27 mouse cellular contexts compared by ENCODE assay signal in the genomic region with DNA sequence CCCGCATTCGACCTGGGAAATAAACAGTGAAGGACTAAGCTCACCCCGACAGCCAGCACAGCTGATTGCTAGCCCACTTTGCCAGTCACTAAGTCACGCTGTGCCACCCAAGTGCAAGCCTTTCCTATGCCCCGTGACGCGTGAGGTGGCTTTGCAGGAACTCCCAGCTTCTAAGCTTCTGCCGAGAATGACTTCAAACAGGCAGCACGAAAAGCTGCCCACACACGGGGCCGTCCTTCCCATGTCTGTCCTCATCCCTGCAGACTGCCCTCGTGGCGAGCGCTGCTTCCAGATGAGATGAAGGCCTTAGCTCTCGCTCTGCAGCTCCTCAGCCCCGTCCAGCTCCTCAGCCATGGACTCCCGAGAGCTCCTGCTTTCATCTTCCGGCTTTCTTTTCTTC. TPM values are rescaled to one million over a fixed set of nuclear protein-coding genes. Genes with fewer than 3 reads are reported as not detected.
DNase-seq lines count a peak whose midpoint lies in the region; ATAC-seq and TF ChIP-seq lines count a peak whose summit lies in the region.
"Had no signal": no experiment of that assay in that cellular context is flagged by ENCODE, and none has a peak within 500 bp of the region (broad histone marks: within the 10 kb centered on the region; RNA-seq: fewer than 3 reads in every experiment).

No protein-coding gene starts in this region.

- WGBS in lung, embryonic 14.5 days, result 50% methylated on average over 18 of the region's 18 CpGs
- WGBS in midbrain, embryonic 12.5 days, result 78% methylated on average over 18 of the region's 18 CpGs
- 84% methylated on average over 18 of the region's 18 CpGs for WGBS in midbrain, postnatal 0 days

- H3K27me3 ChIP-seq in lung, embryonic 14.5 days (ENCODE audit: insufficient read depth, low read length), result no peaks in the 10 kb centered on the region
- no peaks in the 10 kb centered on the region for H3K27me3 ChIP-seq in midbrain, embryonic 12.5 days
- no peaks in the 10 kb centered on the region for H3K27me3 ChIP-seq in midbrain, postnatal 0 days (ENCODE audit: insufficient read depth, low read length)
- H3K27me3 ChIP-seq: embryonic facial prominence, embryonic 12.5 days; embryonic facial prominence, embryonic 15.5 days; hindbrain, embryonic 13.5 days had no signal

- H3K27ac ChIP-seq in lung, embryonic 14.5 days (ENCODE audit: low read depth), result peak overlapping the region; percentile 36; the same call in 1 of the 2 replicates
- H3K27ac ChIP-seq in midbrain, embryonic 12.5 days (replicated peaks), result 0 out of 2 replicates have a peak overlapping the region, but pooled peaks have one; percentile 17
- no peak overlapping the region for H3K27ac ChIP-seq in midbrain, postnatal 0 days (ENCODE audit: low read depth, low read length)
- H3K27ac ChIP-seq: embryonic facial prominence, embryonic 12.5 days; embryonic facial prominence, embryonic 15.5 days; hindbrain, embryonic 10.5 days; hindbrain, embryonic 13.5 days had no signal

- no peak overlapping the region for H3K4me3 ChIP-seq in lung, embryonic 14.5 days (ENCODE audit: low read depth, low read length)
- H3K4me3 ChIP-seq in midbrain, embryonic 12.5 days, result no peak overlapping the region
- H3K4me3 ChIP-seq in midbrain, postnatal 0 days (ENCODE audit: low read depth, low read length), result no peak overlapping the region
- H3K4me3 ChIP-seq: embryonic facial prominence, embryonic 12.5 days; embryonic facial prominence, embryonic 15.5 days; hindbrain, embryonic 10.5 days; hindbrain, embryonic 13.5 days had no signal

- H3K9me3 ChIP-seq in lung, embryonic 14.5 days (ENCODE audit: low read depth, low read length), result no peaks in the 10 kb centered on the region
- H3K9me3 ChIP-seq in midbrain, embryonic 12.5 days, result no peaks in the 10 kb centered on the region
- no peaks in the 10 kb centered on the region for H3K9me3 ChIP-seq in midbrain, postnatal 0 days (ENCODE audit: low read length)
- H3K9me3 ChIP-seq: embryonic facial prominence, embryonic 12.5 days; embryonic facial prominence, embryonic 15.5 days; hindbrain, embryonic 10.5 days; hindbrain, embryonic 13.5 days had no signal

- no peak overlapping the region for H3K9ac ChIP-seq in lung, embryonic 14.5 days
- H3K9ac ChIP-seq in midbrain, embryonic 12.5 days (replicated peaks), result no peak overlapping the region
- H3K9ac ChIP-seq in midbrain, postnatal 0 days (replicated peaks; ENCODE audit: low read length, poor library complexity, severe bottlenecking), result no peak overlapping the region
- H3K9ac ChIP-seq: embryonic facial prominence, embryonic 12.5 days; embryonic facial prominence, embryonic 15.5 days; forebrain, postnatal 0 days; hindbrain, embryonic 13.5 days had no signal

- DNase-seq in frontal cortex, postnatal 10 days (ENCODE audit: low spot score in 2 of 2), result no peak
- DNase-seq in lung, embryonic 14.5 days, result no peak
- no peak for DNase-seq in lung, postnatal 10 days
- DNase-seq in midbrain, postnatal 0 days (ENCODE audit: low spot score), result no peak
- peak; percentile 50 for DNase-seq in brain, adult 2 months (ENCODE audit: low read depth, low spot score)
- DNase-seq: adrenal gland, adult 8-10 months; adrenal gland, postnatal 25 days; cerebellum, adult 11 months; cerebellum, adult 2 months; cerebellum, adult 9-11 months; cerebellum, postnatal 25 days; forebrain, postnatal 0 days; gastrocnemius, postnatal 10 days; gastrocnemius, postnatal 36 days had no signal

- no peak for TF ChIP-seq CTCF in lung, embryonic 14.5 days (IDR thresholded peaks at IDR 0.05; ENCODE audit: low read depth)
- no peak for TF ChIP-seq CTCF in midbrain, postnatal 0 days (IDR thresholded peaks at IDR 0.05)

- H3K4me2 ChIP-seq in lung, embryonic 14.5 days, result no peak overlapping the region
- no peak overlapping the region for H3K4me2 ChIP-seq in midbrain, embryonic 12.5 days (replicated peaks)
- H3K4me2 ChIP-seq in midbrain, postnatal 0 days (ENCODE audit: low read depth, low read length, poor library complexity, severe bottlenecking), result no peak overlapping the region
- H3K4me2 ChIP-seq: embryonic facial prominence, embryonic 12.5 days; embryonic facial prominence, embryonic 15.5 days; heart, embryonic 11.5 days; hindbrain, embryonic 13.5 days had no signal

- H3K4me1 ChIP-seq in lung, embryonic 14.5 days (ENCODE audit: insufficient read depth), result no peaks in the 10 kb centered on the region
- H3K4me1 ChIP-seq in midbrain, embryonic 12.5 days, result peaks cover 4% of the 10 kb centered on the region; the same call in 1 of the 2 replicates
- H3K4me1 ChIP-seq in midbrain, postnatal 0 days (ENCODE audit: insufficient read depth, low read length), result no peaks in the 10 kb centered on the region

- peak; percentile 50 for ATAC-seq in frontal cortex, adult (ENCODE audit: low TSS enrichment)
- no peak for ATAC-seq in lung, embryonic 14.5 days (ENCODE audit: insufficient read depth)
- no peak for ATAC-seq in midbrain, embryonic 12.5 days (ENCODE audit: low FRiP score, low read depth)
- no peak for ATAC-seq in midbrain, postnatal 0 days (ENCODE audit: low FRiP score)
- ATAC-seq: activated CD4-positive, CD25-positive, alpha-beta regulatory T cell, adult 4 months; forebrain, embryonic 14.5 days; forebrain, postnatal 0 days; hindbrain, embryonic 16.5 days had no signal

- H3K36me3 ChIP-seq in lung, embryonic 14.5 days (ENCODE audit: insufficient read depth), result peaks cover 41% of the 10 kb centered on the region; the same call in 1 of the 2 replicates
- H3K36me3 ChIP-seq in midbrain, embryonic 12.5 days, result peaks cover 26% of the 10 kb centered on the region
- H3K36me3 ChIP-seq in midbrain, postnatal 0 days (ENCODE audit: insufficient read depth, low read length), result peaks cover 10% of the 10 kb centered on the region

RNA-seq across cellular contexts. Expression of gene Cort, which starts 1.9 kb away (rescaled TPM):
- not detected in 2 replicates for polyA plus RNA-seq in lung, embryonic 14.5 days (2014; fragmentation: Nextera tagmentation; extraction: Ambion mirVana)
- polyA plus RNA-seq in midbrain, embryonic 12.5 days (2016; fragmentation: Nextera tagmentation; extraction: Ambion mirVana), result 0.37 TPM in 1 of 2 replicates, not detected in the other
- 1.5 TPM in 1 of 2 replicates, not detected in the other for total RNA-seq in midbrain, postnatal 0 days (2014; rRNA removed)
- polyA plus RNA-seq in midbrain, postnatal 0 days (2015; fragmentation: Nextera tagmentation; extraction: Ambion mirVana), result 1.1 and 1.2 TPM in 2 replicates
- total RNA-seq: common myeloid progenitor, adult 5-6 weeks; gastrocnemius, postnatal 36 days; granulocyte monocyte progenitor cell, adult 5-6 weeks had no signal
- polyA plus RNA-seq: embryonic facial prominence, embryonic 12.5 days; heart, postnatal 0 days had no signal

RNA-seq across cellular contexts. Expression of gene Cenps, which starts 9.0 kb away (rescaled TPM):
- polyA plus RNA-seq in lung, embryonic 14.5 days (2014; fragmentation: Nextera tagmentation; extraction: Ambion mirVana), result 42.7 and 44.3 TPM in 2 replicates
- polyA plus RNA-seq in midbrain, embryonic 12.5 days (2016; fragmentation: Nextera tagmentation; extraction: Ambion mirVana), result 38.2 and 41.6 TPM in 2 replicates
- total RNA-seq in midbrain, postnatal 0 days (2014; rRNA removed), result 3.1 and 3.7 TPM in 2 replicates
- polyA plus RNA-seq in midbrain, postnatal 0 days (2015; fragmentation: Nextera tagmentation; extraction: Ambion mirVana), result 17.4 and 21.2 TPM in 2 replicates

RNA-seq across cellular contexts. Expression of gene Dffa, which starts 24.5 kb away (rescaled TPM):
- 26.3 and 29.7 TPM in 2 replicates for polyA plus RNA-seq in lung, embryonic 14.5 days (2014; fragmentation: Nextera tagmentation; extraction: Ambion mirVana)
- 25.3 and 26.4 TPM in 2 replicates for polyA plus RNA-seq in midbrain, embryonic 12.5 days (2016; fragmentation: Nextera tagmentation; extraction: Ambion mirVana)
- total RNA-seq in midbrain, postnatal 0 days (2014; rRNA removed), result 10.5 and 14.6 TPM in 2 replicates
- polyA plus RNA-seq in midbrain, postnatal 0 days (2015; fragmentation: Nextera tagmentation; extraction: Ambion mirVana), result 21.6 and 23.3 TPM in 2 replicates

RNA-seq across cellular contexts. Expression of gene Pex14, which starts 28.8 kb away (rescaled TPM):
- polyA plus RNA-seq in lung, embryonic 14.5 days (2014; fragmentation: Nextera tagmentation; extraction: Ambion mirVana), result 39.6 and 43.7 TPM in 2 replicates
- 49.8 and 53.9 TPM in 2 replicates for polyA plus RNA-seq in midbrain, embryonic 12.5 days (2016; fragmentation: Nextera tagmentation; extraction: Ambion mirVana)
- 74.0 and 75.5 TPM in 2 replicates for total RNA-seq in midbrain, postnatal 0 days (2014; rRNA removed)
- 62.5 and 67.2 TPM in 2 replicates for polyA plus RNA-seq in midbrain, postnatal 0 days (2015; fragmentation: Nextera tagmentation; extraction: Ambion mirVana)

RNA-seq across cellular contexts. Expression of gene Pgd, which starts 38.1 kb away (rescaled TPM):
- polyA plus RNA-seq in lung, embryonic 14.5 days (2014; fragmentation: Nextera tagmentation; extraction: Ambion mirVana), result 45.7 and 47.0 TPM in 2 replicates
- 120 and 129 TPM in 2 replicates for polyA plus RNA-seq in midbrain, embryonic 12.5 days (2016; fragmentation: Nextera tagmentation; extraction: Ambion mirVana)
- total RNA-seq in midbrain, postnatal 0 days (2014; rRNA removed), result 33.0 and 41.9 TPM in 2 replicates
- polyA plus RNA-seq in midbrain, postnatal 0 days (2015; fragmentation: Nextera tagmentation; extraction: Ambion mirVana), result 92.5 and 102 TPM in 2 replicates
